Mouse (Mus musculus) heart, embryonic 10.5 days (tissue): ENCODE data around the gene Npw. TPM values are rescaled to one million over a fixed set of nuclear protein-coding genes. Genes with fewer than 3 reads are reported as not detected.
A peak's percentile ranks its signal among the peaks of the same experiment; 100 is the strongest.

Source experiments
- DNase-seq: peaks from one replicate; pipeline ENCODE4 v3.0.0-alpha.2; 2017; ENCODE audit warnings: low spot score
- H3K27ac ChIP-seq: fragments of 300-500 bp; sonication (generic); 2 replicates; pipeline ENCODE4 v1.5.1; 2016; ENCODE audit warnings: mild to moderate bottlenecking
- H3K27me3 ChIP-seq: fragments of 300-500 bp; sonication (generic); 2 replicates; pipeline ENCODE4 v1.6.1; 2016; ENCODE audit warnings: mild to moderate bottlenecking; ENCODE audit not compliant: poor library complexity, insufficient read depth, severe bottlenecking
- H3K36me3 ChIP-seq: fragments of 300-500 bp; sonication (generic); 2 replicates; pipeline ENCODE4 v1.6.1; 2016; ENCODE audit warnings: mild to moderate bottlenecking, moderate library complexity
- H3K4me1 ChIP-seq: fragments of 300-500 bp; sonication (generic); 2 replicates; pipeline ENCODE4 v1.6.1; 2016; ENCODE audit warnings: mild to moderate bottlenecking
- H3K4me3 ChIP-seq: fragments of 300-500 bp; sonication (generic); 2 replicates; pipeline ENCODE4 v1.5.1; 2016; ENCODE audit warnings: mild to moderate bottlenecking, moderate library complexity
- H3K9me3 ChIP-seq: fragments of 300-500 bp; sonication (generic); 2 replicates; pipeline ENCODE4 v1.6.1; 2016; ENCODE audit warnings: mild to moderate bottlenecking, moderate library complexity
- WGBS: fragments of 180-500 bp; shearing (Covaris S2); methylation state at CpG from one replicate; pipeline ENCODE4 v1.1.7; 2016; 5-methylcytosine and 5-hydroxymethylcytosine counted together
- polyA plus RNA-seq: library from polyadenylated mRNA; unstranded; fragments of >200 nt; fragmentation: Nextera tagmentation; extraction: Ambion mirVana; gene quantifications from 2 replicates; pipeline ENCODE4 v1.2.1, GENCODE M21; 2016

Npw gene
- polyA plus RNA-seq, result 0.28 TPM in 1 of 2 replicates, not detected in the other

- Histone ChIP-seq H3K4me1 (peaks cover 17% of the 10 kb centered on the region), H3K9me3 (no peaks in the 10 kb centered on the region), H3K36me3 (no peaks in the 10 kb centered on the region), H3K27ac (peak within 1 kb of the TSS; percentile 67; the same call in 1 of the 2 replicates), H3K4me3 (peak within 1 kb of the TSS; percentile 64), H3K27me3 (peaks cover 79% of the 10 kb centered on the region)
- 1% methylated on average over 47 of the region's 47 CpGs for WGBS
- DNase-seq, result no peak
These were observed at the start of gene Npw for GRCm38 (mm10) chr17:24658017-24658758. Gene Npw, minus strand, starts transcription at chr17:24658457.

- Histone ChIP-seq H3K9me3 (no peaks in the 10 kb centered on the region), H3K27ac (peak overlapping the region; percentile 87), H3K36me3 (peaks cover 22% of the 10 kb centered on the region), H3K4me3 (peak overlapping the region; percentile 72), H3K27me3 (no peaks in the 10 kb centered on the region), H3K4me1 (peaks cover 13% of the 10 kb centered on the region)
- WGBS, result 8% methylated on average over 24 of the region's 24 CpGs
- DNase-seq, result no peak
These were observed 49.7 kb upstream of the Npw start for GRCm38 (mm10) chr17:24707801-24708425.

- WGBS, result 3% methylated on average over 32 of the region's 32 CpGs
- H3K27ac ChIP-seq, result peak within 1 kb of the TSS; percentile 87
- H3K4me3 ChIP-seq, result peak within 1 kb of the TSS; percentile 72
- H3K27me3 ChIP-seq, result no peaks in the 10 kb centered on the region
- DNase-seq, result peak; percentile 95
- peaks cover 13% of the 10 kb centered on the region for H3K4me1 ChIP-seq
- no peaks in the 10 kb centered on the region for H3K9me3 ChIP-seq
- H3K36me3 ChIP-seq, result peaks cover 29% of the 10 kb centered on the region
These were observed 48.9 kb upstream of the Npw start, which contains the start of gene Tbl3 for GRCm38 (mm10) chr17:24706982-24707800. Gene Tbl3, minus strand, starts transcription at chr17:24707660.

GRCm38 (mm10) chr17:24705821-24706220 is 47.6 kb upstream of the Npw start:
- H3K4me3 ChIP-seq, result no peak overlapping the region; the same call in 1 of the 2 replicates
- H3K36me3 ChIP-seq, result peaks cover 43% of the 10 kb centered on the region
- no peaks in the 10 kb centered on the region for H3K9me3 ChIP-seq
- H3K4me1 ChIP-seq, result peaks cover 13% of the 10 kb centered on the region
- H3K27me3 ChIP-seq, result no peaks in the 10 kb centered on the region
- no peak for DNase-seq
- H3K27ac ChIP-seq, result no peak overlapping the region
- WGBS, result 93% methylated on average over 3 of the region's 3 CpGs

- WGBS, result 87% methylated on average over 9 of the region's 9 CpGs
- Histone ChIP-seq H3K27ac (no peak overlapping the region), H3K4me3 (no peak overlapping the region), H3K9me3 (no peaks in the 10 kb centered on the region), H3K36me3 (peaks cover 58% of the 10 kb centered on the region), H3K4me1 (peaks cover 16% of the 10 kb centered on the region), H3K27me3 (0 out of 2 replicates have a peak, but pooled peaks cover 7% of the 10 kb centered on the region)
- no peak for DNase-seq
These were observed 43.0 kb upstream of the Npw start for GRCm38 (mm10) chr17:24701251-24701650.

- no peaks in the 10 kb centered on the region for H3K9me3 ChIP-seq
- peaks cover 20% of the 10 kb centered on the region for H3K4me1 ChIP-seq
- no peak overlapping the region for H3K27ac ChIP-seq
- 0 out of 2 replicates have a peak, but pooled peaks cover 7% of the 10 kb centered on the region for H3K27me3 ChIP-seq
- WGBS, result 89% methylated on average over 2 of the region's 2 CpGs
- H3K4me3 ChIP-seq, result no peak overlapping the region
- no peak for DNase-seq
- H3K36me3 ChIP-seq, result peaks cover 47% of the 10 kb centered on the region
These were observed 41.2 kb upstream of the Npw start for GRCm38 (mm10) chr17:24699473-24699872.

- no peak for DNase-seq
- 0 out of 2 replicates have a peak, but pooled peaks cover 7% of the 10 kb centered on the region for H3K27me3 ChIP-seq
- whole genome bisulfite sequencing, result 70% methylated on average over 9 of the region's 9 CpGs
- H3K27ac ChIP-seq, result no peak overlapping the region
- peaks cover 20% of the 10 kb centered on the region for H3K4me1 ChIP-seq
- no peaks in the 10 kb centered on the region for H3K9me3 ChIP-seq
- H3K36me3 ChIP-seq, result peaks cover 45% of the 10 kb centered on the region
- no peak overlapping the region for H3K4me3 ChIP-seq
These were observed 40.5 kb upstream of the Npw start for GRCm38 (mm10) chr17:24698715-24699114.

GRCm38 (mm10) chr17:24697985-24698384 is 39.7 kb upstream of the Npw start:
- peaks cover 48% of the 10 kb centered on the region for H3K36me3 ChIP-seq

GRCm38 (mm10) chr17:24696011-24696697 is 37.9 kb upstream of the Npw start, which contains the start of the genes Gfer and Noxo1:
Gene Gfer, minus strand, starts transcription at chr17:24696156.
Gene Noxo1, plus strand, starts transcription at chr17:24696234.
- peaks cover 20% of the 10 kb centered on the region for H3K4me1 ChIP-seq
- peaks cover 23% of the 10 kb centered on the region; the same call in 1 of the 2 replicates for H3K27me3 ChIP-seq
- DNase-seq, result peak; percentile 91
- 1% methylated on average over 76 of the region's 76 CpGs for WGBS
- H3K9me3 ChIP-seq, result no peaks in the 10 kb centered on the region
- H3K27ac ChIP-seq, result peak within 1 kb of the TSS; percentile 93
- peak within 1 kb of the TSS; percentile 91 for H3K4me3 ChIP-seq
- H3K36me3 ChIP-seq, result peaks cover 42% of the 10 kb centered on the region

More at GRCm38 (mm10) chr17:24697985-24698384, 39.7 kb upstream of the Npw start:
- DNase-seq, result no peak
- peaks cover 20% of the 10 kb centered on the region for H3K4me1 ChIP-seq
- no peak overlapping the region for H3K27ac ChIP-seq
- H3K27me3 ChIP-seq, result 0 out of 2 replicates have a peak, but pooled peaks cover 9% of the 10 kb centered on the region
- WGBS, result 26% methylated on average over 5 of the region's 5 CpGs
- no peaks in the 10 kb centered on the region for H3K9me3 ChIP-seq
- H3K4me3 ChIP-seq, result no peak overlapping the region

GRCm38 (mm10) chr17:24695326-24696010 is 37.2 kb upstream of the Npw start:
- H3K27ac ChIP-seq, result peak overlapping the region; percentile 93
- no peak for DNase-seq
- peaks cover 20% of the 10 kb centered on the region for H3K4me1 ChIP-seq
- H3K9me3 ChIP-seq, result no peaks in the 10 kb centered on the region
- H3K27me3 ChIP-seq, result peaks cover 29% of the 10 kb centered on the region
- H3K36me3 ChIP-seq, result peaks cover 35% of the 10 kb centered on the region
- peak overlapping the region; percentile 91 for H3K4me3 ChIP-seq
- 7% methylated on average over 44 of the region's 51 CpGs for WGBS

- Histone ChIP-seq H3K4me1 (peaks cover 34% of the 10 kb centered on the region), H3K36me3 (peaks cover 23% of the 10 kb centered on the region), H3K4me3 (no peak overlapping the region), H3K9me3 (no peaks in the 10 kb centered on the region), H3K27ac (no peak overlapping the region), H3K27me3 (peaks cover 53% of the 10 kb centered on the region)
- WGBS, result 90% methylated on average over 5 of the region's 5 CpGs
- DNase-seq, result no peak
These were observed 34.1 kb upstream of the Npw start for GRCm38 (mm10) chr17:24692385-24692784.
